Mouse (Mus musculus): Measurements from ENCODE around the gene Faiml. TPM values are rescaled to one million over a fixed set of nuclear protein-coding genes. Genes with fewer than 3 reads are reported as not detected.
A peak's percentile ranks its signal among the peaks of the same experiment; 100 is the strongest.

The Faiml gene
- total RNA-seq (2021), result not detected
- long read RNA-seq, experiment 1, result 0 reads
- long read RNA-seq, experiment 2, result 0 reads

DNA sequence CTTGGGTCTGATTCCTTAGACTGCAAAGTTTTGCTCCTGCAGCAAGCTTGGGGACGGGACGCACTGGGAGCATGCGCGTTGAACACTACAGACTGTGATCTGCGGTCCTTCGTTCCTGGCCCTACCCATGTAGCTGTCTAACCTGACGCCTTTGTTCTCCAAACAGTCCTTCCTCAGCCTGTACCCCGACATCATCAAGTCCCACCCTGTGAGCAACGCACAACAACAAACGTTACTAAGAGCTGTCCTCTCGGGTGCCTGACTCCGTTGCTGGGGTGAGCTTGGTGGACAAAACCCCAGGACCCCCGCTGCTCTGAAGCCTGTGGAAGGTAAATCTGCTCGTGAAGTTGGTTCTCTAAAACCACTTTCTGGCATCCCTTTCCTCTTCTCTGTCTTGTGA is at the start of gene Faiml:
Faiml (minus strand) TSS at position 101 of the 400 bp plus-strand sequence.
- no peak for DNase-seq

DNA sequence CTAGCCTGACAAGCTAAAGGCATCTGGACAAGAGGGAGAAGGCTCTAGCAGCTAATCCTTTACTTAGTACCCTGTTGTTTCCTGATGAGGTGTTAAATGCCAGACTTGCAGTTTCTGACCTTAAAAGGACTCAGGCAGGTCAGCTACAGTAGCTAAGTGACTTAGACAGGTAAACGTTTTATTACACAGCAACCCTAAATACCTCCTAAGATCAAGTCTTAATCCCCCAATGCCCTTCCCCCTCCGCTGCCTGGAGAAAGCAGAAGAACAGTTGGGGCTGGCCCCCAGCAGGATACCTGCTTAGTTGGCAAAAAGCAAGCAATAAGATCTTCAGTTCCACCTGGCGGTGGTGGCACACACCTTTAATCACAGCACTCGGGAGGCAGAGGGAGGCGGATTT is 21.9 kb upstream of the Faiml start:
- no peak for DNase-seq

DNA sequence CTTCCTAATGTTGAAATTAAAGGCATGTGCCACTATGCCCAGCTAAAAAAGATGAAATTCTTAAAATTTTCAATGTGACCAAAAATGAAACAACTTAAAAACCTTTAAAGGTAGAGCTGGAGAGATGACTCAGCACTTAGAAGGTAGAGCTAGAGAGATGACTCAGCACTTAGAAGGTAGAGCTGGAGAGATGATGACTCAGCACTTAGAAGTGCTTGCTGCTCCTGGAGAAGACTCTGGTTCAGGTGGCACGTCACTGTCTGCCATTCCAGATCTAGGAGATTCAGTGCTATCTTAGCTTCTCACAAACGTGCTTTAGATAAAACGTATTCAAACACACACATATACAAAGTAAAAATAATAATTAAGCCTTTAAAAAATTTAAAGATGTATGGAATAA is 19.8 kb upstream of the Faiml start:
- DNase-seq, result no peak

DNA sequence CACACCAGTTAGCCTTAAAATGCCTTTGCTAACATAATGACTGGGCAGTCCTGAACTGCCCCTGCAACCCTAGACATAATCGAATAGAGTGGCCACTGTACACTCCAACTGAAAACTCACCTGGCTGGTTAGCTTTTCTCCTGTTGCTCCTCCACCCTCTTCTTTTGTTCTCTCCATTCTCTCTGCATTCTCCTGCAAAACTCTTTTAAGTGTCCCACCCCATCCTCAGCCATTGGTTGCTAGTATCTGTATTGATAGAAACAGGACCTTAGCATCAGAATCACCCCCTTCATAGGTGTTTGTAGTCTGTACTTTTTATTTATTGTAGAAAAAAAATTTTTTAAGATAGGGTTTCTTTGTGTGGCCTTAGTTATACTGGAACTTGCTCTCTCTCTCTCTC is 19.2 kb upstream of the Faiml start:
- no peak for DNase-seq

DNA sequence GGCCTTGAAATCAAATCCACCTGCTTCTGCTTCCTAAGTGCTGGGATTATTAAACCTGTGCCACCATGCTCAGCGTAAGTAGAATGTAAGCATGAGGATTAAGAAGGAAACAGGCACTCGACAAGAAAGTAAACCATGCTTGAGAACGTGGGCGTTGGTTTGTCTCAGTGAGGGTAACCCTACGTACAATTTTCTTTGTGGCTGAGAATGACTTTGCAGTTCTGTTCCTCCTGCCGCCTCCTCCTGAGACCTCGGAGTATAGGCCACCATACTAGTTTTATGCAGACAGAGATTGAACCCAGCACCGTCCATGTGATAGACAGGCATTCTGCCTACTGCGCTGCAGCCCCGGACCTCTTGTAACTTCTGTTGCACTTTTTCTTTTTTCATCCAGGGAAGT is 16.8 kb upstream of the Faiml start:
- no peak for DNase-seq

DNA sequence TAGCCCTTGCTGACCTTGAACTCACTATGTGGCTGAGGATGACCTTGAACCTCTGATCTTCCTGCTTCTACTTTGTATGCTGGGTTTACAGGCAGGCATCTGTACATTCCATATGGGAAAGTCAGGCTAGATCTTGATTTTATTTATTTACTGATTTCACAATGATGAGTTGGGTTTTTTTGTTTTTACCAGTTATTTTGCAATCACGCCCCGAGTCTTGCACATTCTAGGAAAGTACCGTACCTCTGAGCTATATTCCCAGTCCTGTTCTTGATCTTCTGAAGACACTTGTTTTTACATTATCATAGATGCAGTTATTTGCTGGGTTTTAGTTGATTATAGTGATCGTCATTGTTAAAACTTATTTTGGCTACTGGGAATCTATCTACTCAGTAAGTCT is 11.9 kb upstream of the Faiml start:
- DNase-seq, result no peak

DNA sequence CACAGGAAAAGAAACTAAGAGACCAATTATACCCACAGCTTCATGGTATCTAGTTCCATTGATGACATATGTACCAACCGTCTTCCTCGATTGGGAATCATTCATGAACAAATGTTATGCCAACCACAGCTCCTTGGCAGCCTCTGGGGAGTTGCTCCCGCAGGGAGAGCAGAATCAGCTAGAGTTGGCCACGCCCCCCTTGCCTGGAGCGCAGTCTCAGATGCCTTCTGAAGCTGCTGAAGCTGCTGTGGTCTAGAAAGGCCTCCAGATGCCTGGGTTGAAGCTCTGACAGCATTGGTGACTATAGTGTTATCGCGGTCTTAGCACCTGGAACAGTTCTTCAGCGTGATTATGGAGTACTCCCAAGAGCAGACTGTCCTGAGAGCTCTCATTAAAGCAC is 11.3 kb upstream of the Faiml start:
- DNase-seq, result no peak

DNA sequence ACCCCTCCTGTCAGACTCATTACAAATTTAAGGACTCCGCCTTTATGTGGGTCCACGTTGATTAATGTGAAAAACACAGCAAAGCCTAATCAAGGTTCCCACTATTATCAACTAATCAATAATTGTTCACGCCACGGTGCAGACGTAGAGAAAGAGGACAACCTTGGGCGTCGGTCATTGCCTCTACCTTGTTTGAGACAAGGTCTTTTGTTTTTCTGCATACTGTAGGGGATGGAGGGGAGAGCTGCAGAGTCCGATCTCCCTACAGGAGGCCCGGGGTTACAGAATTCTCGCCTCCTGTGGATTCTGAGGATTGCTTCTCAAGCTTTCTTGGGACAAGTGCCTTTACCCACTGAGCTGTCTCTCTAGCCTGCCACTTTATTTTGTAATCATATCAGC is 6.9 kb upstream of the Faiml start:
- DNase-seq, result no peak

DNA sequence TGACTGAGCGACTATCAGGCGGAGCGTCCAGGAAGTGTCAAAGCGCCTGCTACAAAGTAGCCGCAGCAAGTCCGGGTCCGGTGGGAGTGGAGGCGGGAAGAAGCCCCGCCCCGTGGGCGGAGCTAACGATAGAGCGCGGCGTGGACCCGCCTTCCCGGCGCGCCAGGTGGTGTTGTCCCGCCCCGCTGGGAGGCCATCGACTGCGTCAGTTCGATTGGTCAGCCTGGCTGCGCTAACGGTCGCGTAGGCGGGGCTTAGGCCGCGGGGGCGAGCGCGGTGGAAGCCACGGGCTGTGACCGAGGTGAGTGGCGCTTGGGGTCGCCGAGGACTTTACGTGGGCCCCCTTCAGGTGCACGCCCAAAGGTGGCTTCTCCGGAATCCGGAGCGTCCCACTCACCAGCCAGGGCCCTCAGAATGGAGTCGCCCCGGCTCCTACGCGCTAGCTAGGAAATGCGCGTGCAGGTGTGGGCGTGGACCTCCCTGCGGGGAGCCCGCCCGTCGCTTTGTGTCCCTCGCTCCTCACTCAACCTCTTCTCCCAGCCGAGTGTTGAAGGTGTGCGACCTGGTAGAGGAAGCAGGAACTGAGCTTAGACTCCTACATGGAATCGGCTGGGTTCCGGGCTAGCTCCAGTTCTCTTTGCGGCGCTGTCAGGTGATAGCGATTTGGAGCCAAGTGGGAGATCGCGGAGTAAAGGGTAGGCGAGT is 6.3 kb upstream of the Faiml start, which contains the start of gene Cep70:
Cep70 (plus strand) TSS at position 178 of the 705 bp plus-strand sequence.
- peak; percentile 93 for DNase-seq

DNA sequence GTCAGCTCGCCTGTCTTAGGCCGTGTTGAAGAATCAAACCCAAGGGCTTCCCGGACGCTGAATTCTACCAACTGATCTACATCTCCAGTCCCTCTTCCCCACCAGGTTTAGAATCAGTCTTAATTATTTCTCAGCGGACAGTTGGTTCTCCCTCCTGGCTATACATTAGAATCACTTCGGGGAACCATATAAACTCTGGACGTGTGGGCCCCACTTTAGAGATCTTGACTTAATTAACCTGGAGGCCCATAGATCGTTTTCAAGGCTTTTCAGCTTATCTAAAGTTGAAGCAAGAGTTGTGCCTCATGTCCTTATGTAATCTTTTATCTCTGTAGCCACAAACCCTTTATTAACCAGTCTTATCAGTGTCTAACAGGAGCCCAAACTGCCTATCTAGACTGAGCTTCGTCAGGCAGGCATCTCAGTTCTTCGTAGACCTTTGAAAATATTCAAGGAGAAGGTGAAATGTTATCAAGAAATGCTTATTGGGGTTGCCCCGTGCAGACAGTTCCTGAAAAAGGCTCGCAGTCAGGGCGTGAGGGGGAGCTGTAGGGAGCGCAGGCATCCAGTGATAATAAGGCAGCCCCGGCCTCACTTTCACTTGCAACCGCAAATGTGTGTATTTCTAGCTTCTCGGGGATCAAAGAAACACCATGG is 5.6 kb upstream of the Faiml start:
- no peak for DNase-seq

DNA sequence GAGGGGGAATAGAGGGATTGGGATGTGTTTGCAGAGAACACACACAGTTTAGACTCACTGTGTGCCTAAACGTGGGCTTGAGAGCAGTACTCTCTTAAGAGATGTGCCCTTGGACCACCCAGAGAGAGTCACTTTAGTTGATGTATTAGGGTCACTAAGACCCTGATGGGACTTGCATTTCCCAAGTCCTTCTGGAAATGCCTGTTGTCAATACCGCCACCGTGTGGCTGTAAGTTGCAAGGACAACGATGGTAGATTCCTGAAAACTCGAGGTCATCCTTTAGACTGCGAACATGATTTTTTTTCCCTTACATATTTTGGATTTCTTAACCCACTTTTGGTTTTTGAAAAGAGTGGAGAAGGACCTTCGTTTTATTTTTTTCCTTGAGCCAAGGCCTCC is 5.0 kb upstream of the Faiml start:
- DNase-seq, result no peak

DNA sequence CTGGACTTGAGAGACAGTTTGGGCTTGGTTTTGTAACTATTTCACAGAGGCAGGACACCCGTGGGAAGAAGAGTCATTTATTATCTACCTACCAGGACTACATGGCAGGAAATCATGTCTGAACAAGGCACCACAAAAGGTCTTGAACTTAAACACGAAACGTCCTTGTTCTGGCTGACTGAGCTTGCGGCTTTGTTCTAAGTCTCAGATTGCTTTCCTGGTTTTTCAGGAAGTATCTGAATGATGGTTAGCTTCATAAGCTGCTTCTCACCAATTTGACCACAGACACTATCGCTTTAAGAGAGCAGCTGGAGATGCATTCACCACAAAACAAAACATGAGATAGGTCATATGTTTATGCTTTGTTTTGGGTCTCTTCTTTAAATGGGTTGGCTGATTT is 3.5 kb upstream of the Faiml start:
- no peak for DNase-seq

DNA sequence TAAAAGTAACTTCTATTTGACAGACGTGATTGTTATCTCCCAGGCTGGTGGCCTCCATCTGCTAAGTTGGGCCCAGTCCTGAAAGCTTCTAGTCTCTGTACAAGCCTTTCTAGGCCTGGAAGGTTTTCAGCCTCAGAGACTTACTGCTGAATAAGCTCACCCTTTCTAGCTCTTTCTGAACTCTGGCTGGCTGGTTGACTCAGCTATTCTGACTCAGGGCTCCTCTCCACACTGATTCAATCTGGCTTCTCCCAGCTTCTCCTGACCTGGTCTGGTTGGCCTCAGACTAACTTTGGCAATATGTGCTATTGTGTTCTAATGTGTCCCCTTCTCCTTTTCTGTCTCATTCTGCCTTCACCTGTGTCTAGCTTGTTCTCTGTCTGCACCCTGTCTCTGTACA is 2.2 kb upstream of the Faiml start:
- DNase-seq, result no peak

DNA sequence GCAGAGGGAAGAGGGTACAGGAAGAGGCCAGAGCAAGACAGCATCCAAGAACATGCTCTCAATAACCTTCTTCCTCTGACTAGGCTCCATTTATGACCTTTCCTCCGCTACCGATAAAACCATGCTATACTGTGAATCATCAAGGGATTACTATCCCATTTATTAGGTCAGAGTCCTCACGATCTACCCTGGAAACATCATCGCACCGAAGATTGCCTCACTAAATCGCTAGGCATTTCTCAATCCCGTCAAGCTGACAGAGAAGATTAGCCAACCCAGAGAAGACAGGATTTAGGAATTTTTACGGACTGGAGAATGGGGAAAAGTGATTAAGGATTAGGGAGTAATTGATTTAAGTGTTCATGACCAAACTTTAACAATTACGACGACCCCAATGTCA is 1.2 kb upstream of the Faiml start:
- no peak for DNase-seq

DNA sequence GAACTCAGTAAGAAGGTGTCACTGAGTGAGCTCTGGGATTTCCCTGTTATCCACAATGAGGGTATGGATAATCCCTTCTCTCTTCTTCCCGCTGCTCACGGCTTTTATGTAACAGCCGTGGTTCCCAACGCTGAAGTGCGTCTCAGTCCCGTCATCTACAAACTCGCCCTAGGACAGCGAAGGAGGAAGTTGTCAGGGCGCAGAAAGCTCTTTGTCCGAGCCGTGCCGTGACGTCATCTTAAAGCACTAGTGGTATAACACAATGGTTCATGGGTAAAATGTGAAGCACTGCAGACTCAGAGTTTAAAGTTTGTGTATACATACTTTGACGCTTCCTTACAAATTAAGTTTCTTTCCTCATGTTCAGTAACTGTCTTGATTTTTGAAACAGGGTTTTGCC is 7.6 kb downstream of the Faiml start:
- DNase-seq, result no peak

DNA sequence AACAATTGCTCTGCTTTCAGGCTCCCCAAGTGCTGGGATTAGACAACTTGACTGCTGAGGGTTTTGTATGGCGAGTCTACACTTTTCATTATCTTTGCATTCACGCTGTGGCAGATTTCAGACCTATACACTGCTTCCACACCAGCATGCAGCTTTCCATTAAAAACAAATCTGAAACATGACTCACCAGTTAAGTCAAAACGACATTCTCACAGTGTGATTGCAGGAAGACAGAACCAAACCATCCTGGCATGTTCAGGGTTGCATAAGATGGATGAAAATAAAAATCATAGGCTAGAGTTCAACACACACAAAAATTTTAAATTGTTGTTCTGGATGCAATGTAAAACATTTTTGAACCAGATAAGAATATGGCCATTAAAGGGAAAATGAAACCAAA is 12.5 kb downstream of the Faiml start:
- no peak for DNase-seq

DNA sequence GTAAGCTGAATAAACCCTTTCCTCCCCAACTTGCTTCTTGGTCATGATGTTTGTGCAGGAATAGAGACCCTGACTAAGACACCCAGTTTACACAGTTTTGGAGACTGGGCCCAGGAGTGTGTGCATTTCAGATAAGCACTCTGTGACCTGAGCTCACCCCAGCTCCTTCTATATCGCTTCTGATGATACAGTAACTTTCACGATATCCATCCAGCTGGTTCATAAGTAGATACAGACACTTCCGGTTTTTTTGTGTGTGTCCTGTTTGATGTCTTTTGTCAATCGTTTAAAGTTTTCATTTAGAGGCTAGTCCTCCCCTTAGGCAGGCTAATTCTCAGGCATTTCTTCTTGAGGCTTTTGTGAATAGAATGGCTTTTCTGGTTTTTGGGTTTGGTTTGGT is 15.4 kb downstream of the Faiml start:
- no peak for DNase-seq

DNA sequence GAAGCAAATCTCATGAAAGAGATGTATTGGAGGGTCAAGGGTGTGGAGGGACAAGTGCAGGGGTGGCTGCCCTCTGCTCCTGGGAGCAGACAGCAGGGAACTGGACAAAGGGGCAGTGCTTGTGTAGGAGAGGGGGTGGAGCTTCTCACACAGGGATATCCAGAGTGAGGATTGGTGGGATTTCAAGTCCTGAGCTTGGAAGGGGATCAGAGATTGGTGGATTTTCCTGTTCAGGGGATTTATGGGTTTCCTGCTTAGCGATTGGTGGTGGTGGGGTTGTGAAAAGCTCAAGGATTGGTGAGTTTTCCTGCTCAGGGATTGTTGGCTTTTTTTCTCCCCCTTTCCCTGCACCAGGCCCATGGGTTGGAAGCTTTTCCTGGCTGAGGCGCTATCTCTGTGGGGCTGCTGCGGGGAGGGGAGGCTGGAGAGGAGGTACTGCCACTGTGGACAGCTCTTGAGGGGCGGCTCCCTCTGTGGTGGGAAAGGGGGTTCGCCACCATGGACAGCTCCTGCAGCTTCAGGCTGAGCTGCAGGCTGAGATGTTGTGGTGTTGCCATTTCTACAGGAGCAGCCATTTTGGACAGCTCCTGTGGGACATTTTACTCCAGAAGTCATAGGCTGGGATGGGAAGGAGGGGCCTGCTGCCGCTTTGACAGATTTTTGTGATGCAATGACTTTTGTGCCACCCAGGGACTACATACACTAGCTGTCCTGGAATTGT is 18.9 kb downstream of the Faiml start:
- DNase-seq, result no peak

DNA sequence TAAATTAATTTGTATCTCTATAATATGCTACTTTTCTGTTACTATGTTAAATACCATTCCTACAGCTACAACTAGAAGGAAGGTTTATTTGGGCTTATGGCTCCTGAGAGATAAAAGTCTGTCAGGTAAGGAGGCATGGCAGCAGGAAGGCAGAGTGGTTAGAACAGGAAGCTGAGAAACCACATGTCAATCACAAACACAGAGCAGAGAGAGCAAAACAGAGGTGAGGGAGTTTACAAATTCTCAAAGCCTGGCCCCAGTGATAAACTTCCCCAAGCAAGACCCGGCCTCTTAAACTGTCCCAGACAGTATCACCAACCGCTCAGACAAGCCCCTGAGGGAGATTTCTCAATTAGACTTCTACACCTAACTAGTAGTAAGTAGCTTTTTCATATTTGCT is 20.9 kb downstream of the Faiml start:
- no peak for DNase-seq

DNA sequence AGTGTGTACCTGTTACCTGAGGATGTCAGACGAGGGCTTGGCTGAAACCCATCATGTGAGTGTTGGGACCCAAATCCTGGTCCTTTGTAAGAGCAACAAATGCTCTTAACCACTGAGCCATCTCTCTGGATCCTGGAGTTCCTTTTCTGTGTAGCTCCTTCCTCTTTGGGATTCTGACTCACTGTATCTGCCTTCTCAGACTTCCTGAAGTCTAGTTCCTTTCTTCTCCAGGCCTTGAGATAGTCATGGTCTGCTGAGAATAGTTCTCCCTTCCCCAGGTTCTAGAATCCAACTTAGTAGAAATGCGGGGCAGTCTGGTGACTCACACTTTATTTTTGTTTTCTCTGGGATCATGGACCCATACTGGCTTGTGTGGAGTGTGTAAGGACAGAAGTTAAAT is 24.4 kb downstream of the Faiml start:
- DNase-seq, result no peak

DNA sequence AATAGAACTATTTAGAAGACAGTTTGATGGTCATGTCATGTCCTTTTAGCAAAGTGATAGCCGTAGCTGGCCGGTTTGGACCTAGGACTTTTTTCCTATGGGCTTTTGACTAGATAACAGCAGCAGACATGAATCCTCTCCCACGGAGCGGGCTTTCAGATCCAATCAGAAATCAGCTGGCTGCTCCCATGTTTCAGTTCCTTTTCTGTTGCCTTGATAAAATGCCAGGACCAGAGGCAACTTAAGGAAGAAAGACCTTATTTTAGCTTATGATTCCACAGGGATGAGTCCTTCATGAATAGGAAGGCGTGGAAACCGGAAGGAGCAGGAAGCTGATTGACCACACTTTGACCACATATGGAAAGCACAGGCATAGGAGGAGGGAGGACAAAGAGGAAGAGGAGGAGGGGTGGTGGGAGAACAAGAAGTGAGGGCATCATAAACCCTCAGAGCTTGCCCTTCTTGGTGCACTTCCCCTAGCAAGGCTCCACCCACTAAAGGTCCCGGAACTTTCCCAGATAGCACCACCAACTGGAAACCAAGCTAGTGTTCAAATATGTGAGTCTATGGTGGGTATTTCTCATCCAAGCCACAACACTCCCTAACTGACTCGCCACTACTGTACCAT is 53.9 kb downstream of the Faiml start:
- DNase-seq, result no peak

DNA sequence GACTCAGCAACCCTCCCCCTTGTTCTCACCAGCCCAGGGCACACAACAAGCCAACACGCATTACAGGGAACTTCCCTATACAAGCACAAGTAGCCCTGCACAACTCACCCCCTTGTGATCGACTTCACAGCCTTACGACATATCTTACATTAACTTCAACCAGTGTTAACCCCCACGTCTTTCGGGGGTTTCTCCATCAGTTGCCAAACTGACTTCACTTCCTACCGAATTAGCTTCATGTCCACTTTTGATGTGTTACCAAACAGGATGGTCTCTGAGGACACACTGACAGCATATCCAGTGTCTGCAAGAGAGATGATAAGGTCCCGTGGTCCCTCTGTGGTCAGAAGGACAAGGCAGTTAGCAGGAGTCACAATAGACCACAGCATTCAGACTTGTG is 54.9 kb downstream of the Faiml start:
- DNase-seq, result no peak

DNA sequence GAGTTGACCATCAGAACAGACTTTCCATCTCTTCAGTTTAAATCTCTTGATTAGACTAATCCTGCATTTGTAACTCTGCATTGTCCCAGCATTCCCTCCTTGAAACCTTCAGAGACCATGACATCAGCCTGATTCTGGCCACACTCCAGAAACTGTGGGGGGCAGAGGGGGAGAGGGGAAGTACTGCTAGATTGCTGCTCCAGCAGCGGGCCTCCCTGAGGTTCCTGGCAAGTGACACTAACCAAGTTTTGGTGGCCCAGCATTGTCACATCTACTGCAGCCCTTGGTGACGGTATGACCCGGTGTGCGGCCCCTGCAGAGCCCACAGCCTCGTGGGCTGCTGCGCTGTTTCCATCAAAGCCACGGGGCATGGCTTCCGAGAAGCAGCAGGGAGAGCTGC is 56.8 kb downstream of the Faiml start:
- DNase-seq, result no peak
